Mouse (Mus musculus): Measurements from ENCODE around the gene Arid4b. TPM values are rescaled to one million over a fixed set of nuclear protein-coding genes. Genes with fewer than 3 reads are reported as not detected.
A peak's percentile ranks its signal among the peaks of the same experiment; 100 is the strongest.

Gene Arid4b
- polyA plus RNA-seq, 1 experiment from 2014 or later = 113 TPM

- H3K4me2 ChIP-seq (replicated peaks; ENCODE audit: low read depth, low read length) = no peak overlapping the region
- no peaks in the 10 kb centered on the region for H3K4me1 ChIP-seq (replicated peaks; ENCODE audit: control insufficient read depth, insufficient read depth, low read length)
- H3K27ac ChIP-seq (ENCODE audit: low read depth, low read length) = no peak overlapping the region
- H3K9me3 ChIP-seq (ENCODE audit: control insufficient read depth, low read length) = no peaks in the 10 kb centered on the region
- DNase-seq (ENCODE audit: low spot score) (no peak), ATAC-seq (ENCODE audit: low FRiP score) (no peak)
- no peaks in the 10 kb centered on the region for H3K36me3 ChIP-seq (ENCODE audit: control insufficient read depth, insufficient read depth, low read length)
- H3K9ac ChIP-seq (ENCODE audit: low read depth, low read length) = no peak overlapping the region
- no peak overlapping the region for H3K4me3 ChIP-seq (ENCODE audit: low read depth, low read length)
- no peaks in the 10 kb centered on the region for H3K27me3 ChIP-seq (ENCODE audit: control insufficient read depth, insufficient read depth, low read length)
Observed at GRCm38 (mm10) chr13:14043851-14044250, 19.2 kb upstream of the Arid4b start.

- no peak for DNase-seq (ENCODE audit: low spot score)
- Histone ChIP-seq H3K4me3 (ENCODE audit: low read depth, low read length) (no peak overlapping the region), H3K9ac (ENCODE audit: low read depth, low read length) (no peak overlapping the region), H3K4me2 (replicated peaks; ENCODE audit: low read depth, low read length) (no peak overlapping the region), H3K9me3 (ENCODE audit: control insufficient read depth, low read length) (no peaks in the 10 kb centered on the region), H3K27ac (ENCODE audit: low read depth, low read length) (no peak overlapping the region), H3K4me1 (replicated peaks; ENCODE audit: control insufficient read depth, insufficient read depth, low read length) (no peaks in the 10 kb centered on the region), H3K27me3 (ENCODE audit: control insufficient read depth, insufficient read depth, low read length) (no peaks in the 10 kb centered on the region), H3K36me3 (ENCODE audit: control insufficient read depth, insufficient read depth, low read length) (no peaks in the 10 kb centered on the region)
- no peak for ATAC-seq (ENCODE audit: low FRiP score)
- 78% methylated on average over 2 of the region's 2 CpGs for WGBS
Observed at GRCm38 (mm10) chr13:14044521-14044920, 18.5 kb upstream of the Arid4b start.

GRCm38 (mm10) chr13:14049878-14050277 is 13.2 kb upstream of the Arid4b start:
- 96% methylated on average over 1 of the region's 1 CpGs for WGBS
- no peaks in the 10 kb centered on the region for H3K27me3 ChIP-seq (ENCODE audit: control insufficient read depth, insufficient read depth, low read length)
- no peak overlapping the region for H3K4me3 ChIP-seq (ENCODE audit: low read depth, low read length)
- DNase-seq (ENCODE audit: low spot score) (no peak), ATAC-seq (ENCODE audit: low FRiP score) (no peak)
- peaks cover 6% of the 10 kb centered on the region; the same call in 1 of the 2 replicates for H3K36me3 ChIP-seq (ENCODE audit: control insufficient read depth, insufficient read depth, low read length)
- H3K27ac ChIP-seq (ENCODE audit: low read depth, low read length) = no peak overlapping the region
- H3K4me2 ChIP-seq (replicated peaks; ENCODE audit: low read depth, low read length) = no peak overlapping the region
- H3K9me3 ChIP-seq (ENCODE audit: control insufficient read depth, low read length) = no peaks in the 10 kb centered on the region
- no peaks in the 10 kb centered on the region for H3K4me1 ChIP-seq (replicated peaks; ENCODE audit: control insufficient read depth, insufficient read depth, low read length)
- no peak overlapping the region for H3K9ac ChIP-seq (ENCODE audit: low read depth, low read length)

- 95% methylated on average over 3 of the region's 3 CpGs for WGBS
Observed at GRCm38 (mm10) chr13:14056801-14057200, 6.2 kb upstream of the Arid4b start.

GRCm38 (mm10) chr13:14059582-14059981 is 3.5 kb upstream of the Arid4b start:
- Histone ChIP-seq H3K4me1 (replicated peaks; ENCODE audit: control insufficient read depth, insufficient read depth, low read length) (no peaks in the 10 kb centered on the region), H3K36me3 (ENCODE audit: control insufficient read depth, insufficient read depth, low read length) (no peaks in the 10 kb centered on the region), H3K9ac (ENCODE audit: low read depth, low read length) (no peak overlapping the region), H3K9me3 (ENCODE audit: control insufficient read depth, low read length) (no peaks in the 10 kb centered on the region), H3K4me2 (replicated peaks; ENCODE audit: low read depth, low read length) (no peak overlapping the region), H3K27ac (ENCODE audit: low read depth, low read length) (no peak overlapping the region), H3K27me3 (ENCODE audit: control insufficient read depth, insufficient read depth, low read length) (no peaks in the 10 kb centered on the region), H3K4me3 (ENCODE audit: low read depth, low read length) (no peak overlapping the region)
- no peak for DNase-seq (ENCODE audit: low spot score)
- ATAC-seq (ENCODE audit: low FRiP score) = no peak

More at GRCm38 (mm10) chr13:14056801-14057200, 6.2 kb upstream of the Arid4b start:
- no peak for ATAC-seq (ENCODE audit: low FRiP score)
- no peaks in the 10 kb centered on the region for H3K27me3 ChIP-seq (ENCODE audit: control insufficient read depth, insufficient read depth, low read length)
- no peak overlapping the region for H3K4me2 ChIP-seq (replicated peaks; ENCODE audit: low read depth, low read length)
- H3K4me1 ChIP-seq (replicated peaks; ENCODE audit: control insufficient read depth, insufficient read depth, low read length) = no peaks in the 10 kb centered on the region
- no peak overlapping the region for H3K27ac ChIP-seq (ENCODE audit: low read depth, low read length)
- H3K4me3 ChIP-seq (ENCODE audit: low read depth, low read length) = no peak overlapping the region
- H3K9me3 ChIP-seq (ENCODE audit: control insufficient read depth, low read length) = no peaks in the 10 kb centered on the region
- H3K36me3 ChIP-seq (ENCODE audit: control insufficient read depth, insufficient read depth, low read length) = peaks cover 4% of the 10 kb centered on the region; the same call in 1 of the 2 replicates
- H3K9ac ChIP-seq (ENCODE audit: low read depth, low read length) = no peak overlapping the region
- DNase-seq (ENCODE audit: low spot score) = no peak

- ATAC-seq (ENCODE audit: low FRiP score) (no peak), DNase-seq (ENCODE audit: low spot score) (no peak)
- H3K4me3 ChIP-seq (ENCODE audit: low read depth, low read length) = peak overlapping the region; percentile 100
- no peaks in the 10 kb centered on the region for H3K4me1 ChIP-seq (replicated peaks; ENCODE audit: control insufficient read depth, insufficient read depth, low read length)
- H3K36me3 ChIP-seq (ENCODE audit: control insufficient read depth, insufficient read depth, low read length) = no peaks in the 10 kb centered on the region
- H3K9me3 ChIP-seq (ENCODE audit: control insufficient read depth, low read length) = no peaks in the 10 kb centered on the region
- WGBS = 7% methylated on average over 11 of the region's 11 CpGs
- H3K27ac ChIP-seq (ENCODE audit: low read depth, low read length) = peak overlapping the region; percentile 27
- peak overlapping the region; percentile 69 for H3K4me2 ChIP-seq (replicated peaks; ENCODE audit: low read depth, low read length)
- H3K27me3 ChIP-seq (ENCODE audit: control insufficient read depth, insufficient read depth, low read length) = no peaks in the 10 kb centered on the region
- H3K9ac ChIP-seq (ENCODE audit: low read depth, low read length) = peak overlapping the region; percentile 83
Observed at GRCm38 (mm10) chr13:14062209-14063012, 621 bp upstream of the Arid4b start.

GRCm38 (mm10) chr13:14063942-14064271 is 875 bp downstream of the Arid4b start:
- no peaks in the 10 kb centered on the region for H3K27me3 ChIP-seq (ENCODE audit: control insufficient read depth, insufficient read depth, low read length)
- H3K4me2 ChIP-seq (replicated peaks; ENCODE audit: low read depth, low read length) = peak overlapping the region; percentile 60; the same call in 1 of the 2 replicates
- ATAC-seq (ENCODE audit: low FRiP score) (peak; percentile 60), DNase-seq (ENCODE audit: low spot score) (no peak)
- no peaks in the 10 kb centered on the region for H3K36me3 ChIP-seq (ENCODE audit: control insufficient read depth, insufficient read depth, low read length)
- peak overlapping the region; percentile 98 for H3K9ac ChIP-seq (ENCODE audit: low read depth, low read length)
- H3K9me3 ChIP-seq (ENCODE audit: control insufficient read depth, low read length) = no peaks in the 10 kb centered on the region
- WGBS = 0% methylated on average over 24 of the region's 31 CpGs
- peak overlapping the region; percentile 96 for H3K27ac ChIP-seq (ENCODE audit: low read depth, low read length)
- H3K4me3 ChIP-seq (ENCODE audit: low read depth, low read length) = peak overlapping the region; percentile 100
- no peaks in the 10 kb centered on the region for H3K4me1 ChIP-seq (replicated peaks; ENCODE audit: control insufficient read depth, insufficient read depth, low read length)

- peak overlapping the region; percentile 98 for H3K9ac ChIP-seq (ENCODE audit: low read depth, low read length)
- no peaks in the 10 kb centered on the region for H3K27me3 ChIP-seq (ENCODE audit: control insufficient read depth, insufficient read depth, low read length)
- peak overlapping the region; percentile 96 for H3K27ac ChIP-seq (ENCODE audit: low read depth, low read length)
- H3K9me3 ChIP-seq (ENCODE audit: control insufficient read depth, low read length) = no peaks in the 10 kb centered on the region
- 0% methylated on average over 48 of the region's 65 CpGs for WGBS
- H3K4me1 ChIP-seq (replicated peaks; ENCODE audit: control insufficient read depth, insufficient read depth, low read length) = no peaks in the 10 kb centered on the region
- DNase-seq (ENCODE audit: low spot score) (peak; percentile 57), ATAC-seq (ENCODE audit: low FRiP score) (no peak)
- H3K4me2 ChIP-seq (replicated peaks; ENCODE audit: low read depth, low read length) = peak overlapping the region; percentile 60
- H3K36me3 ChIP-seq (ENCODE audit: control insufficient read depth, insufficient read depth, low read length) = no peaks in the 10 kb centered on the region
- peak overlapping the region; percentile 100 for H3K4me3 ChIP-seq (ENCODE audit: low read depth, low read length)
Observed at GRCm38 (mm10) chr13:14064341-14065027, 1.5 kb downstream of the Arid4b start.

- DNase-seq (ENCODE audit: low spot score) (no peak), ATAC-seq (ENCODE audit: low FRiP score) (no peak)
- Histone ChIP-seq H3K4me2 (replicated peaks; ENCODE audit: low read depth, low read length) (peak overlapping the region; percentile 60), H3K9ac (ENCODE audit: low read depth, low read length) (peak overlapping the region; percentile 98), H3K27ac (ENCODE audit: low read depth, low read length) (no peak overlapping the region), H3K36me3 (ENCODE audit: control insufficient read depth, insufficient read depth, low read length) (no peaks in the 10 kb centered on the region), H3K4me3 (ENCODE audit: low read depth, low read length) (peak overlapping the region; percentile 100), H3K27me3 (ENCODE audit: control insufficient read depth, insufficient read depth, low read length) (no peaks in the 10 kb centered on the region), H3K9me3 (ENCODE audit: control insufficient read depth, low read length) (no peaks in the 10 kb centered on the region), H3K4me1 (replicated peaks; ENCODE audit: control insufficient read depth, insufficient read depth, low read length) (no peaks in the 10 kb centered on the region)
- 28% methylated on average over 9 of the region's 9 CpGs for WGBS
Observed at GRCm38 (mm10) chr13:14065028-14065380, 2.0 kb downstream of the Arid4b start.
